Mouse (Mus musculus): Measurements from ENCODE around the gene Glipr2. TPM values are rescaled to one million over a fixed set of nuclear protein-coding genes. Genes with fewer than 3 reads are reported as not detected.

Gene Glipr2
- polyA plus RNA-seq (2012; rRNA removed): 11.8 and 13.2 TPM in 2 replicates

DNA sequence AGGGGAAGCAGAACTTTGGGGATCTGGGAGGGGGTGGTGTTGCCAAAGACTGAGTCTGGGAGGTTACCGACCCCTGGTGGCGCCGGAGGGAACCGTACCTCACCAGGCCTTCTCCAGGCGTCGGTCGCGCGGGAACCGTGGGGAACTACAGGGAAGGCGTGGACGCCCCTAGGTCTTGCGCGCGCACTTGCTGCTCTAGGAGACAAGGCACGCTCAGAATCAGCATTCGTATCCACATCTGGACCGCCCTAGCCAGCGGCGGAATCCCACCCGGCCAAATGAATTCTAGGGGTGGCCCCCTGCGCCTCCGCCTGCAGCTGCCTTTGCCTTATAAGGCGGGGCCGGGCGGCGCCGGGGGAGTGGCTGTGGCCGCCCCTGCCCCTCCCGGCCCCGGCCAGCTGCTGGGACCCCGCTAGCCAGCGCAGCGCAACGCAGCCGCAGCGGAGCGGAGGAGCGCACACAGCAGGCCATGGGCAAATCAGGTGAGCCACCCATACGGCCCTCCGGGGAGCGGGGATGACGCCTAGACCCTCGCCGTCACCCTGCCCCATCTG, at the start of gene Glipr2:
Glipr2 (plus strand) TSS at position 110 of the 554 bp plus-strand sequence.

GRCm38 (mm10) chr4:43983181-43983580, 26.0 kb downstream of the Glipr2 start, which contains the start of gene Ccin:
Gene Ccin (plus strand): TSS chr4:43983483.

GRCm38 (mm10) chr4:44004126-44004525, 46.9 kb downstream of the Glipr2 start, which contains the start of gene Clta:
Gene Clta (plus strand): TSS chr4:44004452.

Other genes starting within 250 kb of the Glipr2 start
- not detected in 2 replicates for gene Olfr71, start 247.1 kb upstream of the Glipr2 start, polyA plus RNA-seq (2012; rRNA removed)
- gene Hrct1, start 230.2 kb upstream of the Glipr2 start, polyA plus RNA-seq (2012; rRNA removed): 4.2 and 5.3 TPM in 2 replicates
- gene Spaar, start 227.4 kb upstream of the Glipr2 start, polyA plus RNA-seq (2012; rRNA removed): 1.0 and 1.1 TPM in 2 replicates
- gene Olfr159, start 186.4 kb upstream of the Glipr2 start, polyA plus RNA-seq (2012; rRNA removed): not detected in 2 replicates
- gene Olfr156, start 133.5 kb upstream of the Glipr2 start, polyA plus RNA-seq (2012; rRNA removed): not detected in 2 replicates
- not detected in 2 replicates for gene Olfr157, start 117.2 kb upstream of the Glipr2 start, polyA plus RNA-seq (2012; rRNA removed)
- gene Olfr155, start 105.8 kb upstream of the Glipr2 start, polyA plus RNA-seq (2012; rRNA removed): 0.12 TPM in 1 of 2 replicates, not detected in the other
- gene Reck, start 81.9 kb upstream of the Glipr2 start, polyA plus RNA-seq (2012; rRNA removed): 22.1 and 22.2 TPM in 2 replicates
- not detected in 2 replicates for gene Ccin, start 26.1 kb downstream of the Glipr2 start, polyA plus RNA-seq (2012; rRNA removed)
- 254 and 292 TPM in 2 replicates for gene Clta, start 47.1 kb downstream of the Glipr2 start, polyA plus RNA-seq (2012; rRNA removed)
- gene Gne, start 126.8 kb downstream of the Glipr2 start, polyA plus RNA-seq (2012; rRNA removed): 15.3 and 19.0 TPM in 2 replicates

Data from ovary, adult 2 months (tissue).